Mouse (Mus musculus) neural tube, embryonic 12.5 days (tissue): ENCODE data around the gene Efemp1. TPM values are rescaled to one million over a fixed set of nuclear protein-coding genes. Genes with fewer than 3 reads are reported as not detected.

Experiments used
- ATAC-seq: fragments of 200-750 bp; cut with Nextera tagmentation; 2 replicates; pipeline ENCODE4 v1.8.0; 2017; ENCODE audit warnings: low read depth, mild to moderate bottlenecking, moderate TSS enrichment, moderate library complexity; ENCODE audit not compliant: low FRiP score
- H3K27ac ChIP-seq: fragments of 300-500 bp; sonication (generic); 2 replicates; pipeline ENCODE4 v1.5.1; 2016
- H3K27me3 ChIP-seq: fragments of 300-500 bp; sonication (generic); replicated peaks from 2 replicates; pipeline ENCODE4 v1.6.1; 2016; ENCODE audit warnings: mild to moderate bottlenecking
- H3K36me3 ChIP-seq: fragments of 300-500 bp; sonication (generic); 2 replicates; pipeline ENCODE4 v1.6.1; 2016; ENCODE audit warnings: mild to moderate bottlenecking
- H3K4me1 ChIP-seq: fragments of 300-500 bp; sonication (generic); 2 replicates; pipeline ENCODE4 v1.6.1; 2016
- H3K4me2 ChIP-seq: fragments of 300-500 bp; sonication (generic); replicated peaks from 2 replicates; pipeline ENCODE4 v1.6.1; 2016; ENCODE audit warnings: mild to moderate bottlenecking
- H3K4me3 ChIP-seq: fragments of 300-500 bp; sonication (generic); 2 replicates; pipeline ENCODE4 v1.5.1; 2016
- H3K9ac ChIP-seq: fragments of 300-500 bp; sonication (generic); 2 replicates; pipeline ENCODE4 v1.6.1; 2016; ENCODE audit warnings: mild to moderate bottlenecking
- H3K9me3 ChIP-seq: fragments of 300-500 bp; sonication (generic); 2 replicates; pipeline ENCODE4 v1.6.1; 2016; ENCODE audit warnings: mild to moderate bottlenecking
- WGBS: fragments of 180-500 bp; shearing (Covaris S2); methylation state at CpG from one replicate; pipeline ENCODE4 v1.1.7; 2016; 5-methylcytosine and 5-hydroxymethylcytosine counted together
- polyA plus RNA-seq: library from polyadenylated mRNA; unstranded; fragments of >200 nt; fragmentation: Nextera tagmentation; extraction: Ambion mirVana; gene quantifications from 2 replicates; pipeline ENCODE4 v1.2.1, GENCODE M21; 2016

The Efemp1 gene
- polyA plus RNA-seq = 9.6 and 11.8 TPM in 2 replicates

- Histone ChIP-seq H3K36me3 (no peaks in the 10 kb centered on the region), H3K9me3 (no peaks in the 10 kb centered on the region), H3K4me2 (peak within 1 kb of the TSS; percentile 89), H3K27ac (no peak within 1 kb of the TSS), H3K9ac (0 out of 2 replicates have a peak within 1 kb of the TSS, but pooled peaks have one; percentile 33), H3K4me3 (peak within 1 kb of the TSS; percentile 42), H3K4me1 (peaks cover 8% of the 10 kb centered on the region), H3K27me3 (peaks cover 17% of the 10 kb centered on the region)
- WGBS = 1% methylated on average over 30 of the region's 30 CpGs
- ATAC-seq = peak; percentile 81
These were observed at the start of gene Efemp1 for GRCm38 (mm10) chr11:28853102-28853800. TSS of gene Efemp1 (plus strand) at chr11:28853204.

DNA sequence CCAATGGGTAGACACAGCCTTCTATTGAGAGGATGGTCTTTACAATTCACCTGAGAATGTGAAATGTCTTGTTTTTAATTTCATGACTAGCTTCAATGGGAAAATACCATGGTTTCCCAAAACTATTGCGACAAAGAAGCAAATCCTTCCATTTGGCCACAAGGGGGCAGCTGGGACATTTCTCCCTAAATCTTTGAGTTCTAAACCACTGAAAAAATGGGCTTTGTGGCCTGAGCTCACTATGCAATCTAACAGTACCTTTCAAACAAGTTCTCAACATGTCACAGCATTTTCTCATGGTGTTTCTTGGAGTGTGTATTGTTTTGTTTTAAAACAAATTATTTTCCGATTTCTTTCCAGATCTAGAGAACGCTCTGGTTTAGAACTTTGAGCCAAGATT lies 44.3 kb upstream of the Efemp1 start:
- no peak for ATAC-seq
- no peaks in the 10 kb centered on the region for H3K4me1 ChIP-seq
- H3K27ac ChIP-seq = no peak overlapping the region
- H3K36me3 ChIP-seq = no peaks in the 10 kb centered on the region
- no peaks in the 10 kb centered on the region for H3K9me3 ChIP-seq
- whole genome bisulfite sequencing = 70% methylated on average over 3 of the region's 3 CpGs
- no peaks in the 10 kb centered on the region for H3K27me3 ChIP-seq
- H3K9ac ChIP-seq = no peak overlapping the region
- H3K4me2 ChIP-seq = no peak overlapping the region
- no peak overlapping the region for H3K4me3 ChIP-seq

DNA sequence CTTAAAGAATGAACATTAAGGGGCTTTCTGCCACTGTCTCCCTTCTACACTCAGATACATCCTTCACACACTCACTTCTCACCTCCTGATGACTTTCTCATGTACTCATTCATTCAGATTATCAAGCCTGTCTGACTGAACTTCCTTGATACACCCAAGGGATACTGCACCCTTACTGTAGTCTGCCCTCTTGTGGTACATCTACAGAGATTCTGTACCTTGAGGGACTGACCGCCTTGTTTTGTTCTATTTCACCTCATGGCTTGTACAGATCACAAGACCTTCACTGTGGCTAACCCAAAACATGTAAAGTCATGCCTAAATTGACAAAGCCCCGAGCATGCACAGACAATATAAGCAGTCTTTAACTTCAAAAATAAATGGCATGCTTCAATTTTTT lies 41.1 kb upstream of the Efemp1 start:
- no peak overlapping the region for H3K4me2 ChIP-seq
- no peak overlapping the region for H3K9ac ChIP-seq
- H3K27me3 ChIP-seq = no peaks in the 10 kb centered on the region
- WGBS = 78% methylated on average over 2 of the region's 2 CpGs
- no peaks in the 10 kb centered on the region for H3K4me1 ChIP-seq
- no peak overlapping the region for H3K4me3 ChIP-seq
- H3K27ac ChIP-seq = no peak overlapping the region
- ATAC-seq = no peak
- H3K36me3 ChIP-seq = no peaks in the 10 kb centered on the region
- H3K9me3 ChIP-seq = no peaks in the 10 kb centered on the region

GRCm38 (mm10) chr11:28812564-28812963 lies 40.4 kb upstream of the Efemp1 start:
- H3K4me3 ChIP-seq = no peak overlapping the region
- WGBS = 68% methylated on average over 2 of the region's 2 CpGs
- no peaks in the 10 kb centered on the region for H3K9me3 ChIP-seq
- H3K27ac ChIP-seq = no peak overlapping the region
- no peaks in the 10 kb centered on the region for H3K36me3 ChIP-seq
- no peak overlapping the region for H3K9ac ChIP-seq
- no peaks in the 10 kb centered on the region for H3K27me3 ChIP-seq
- H3K4me1 ChIP-seq = no peaks in the 10 kb centered on the region
- H3K4me2 ChIP-seq = no peak overlapping the region
- ATAC-seq = no peak

DNA sequence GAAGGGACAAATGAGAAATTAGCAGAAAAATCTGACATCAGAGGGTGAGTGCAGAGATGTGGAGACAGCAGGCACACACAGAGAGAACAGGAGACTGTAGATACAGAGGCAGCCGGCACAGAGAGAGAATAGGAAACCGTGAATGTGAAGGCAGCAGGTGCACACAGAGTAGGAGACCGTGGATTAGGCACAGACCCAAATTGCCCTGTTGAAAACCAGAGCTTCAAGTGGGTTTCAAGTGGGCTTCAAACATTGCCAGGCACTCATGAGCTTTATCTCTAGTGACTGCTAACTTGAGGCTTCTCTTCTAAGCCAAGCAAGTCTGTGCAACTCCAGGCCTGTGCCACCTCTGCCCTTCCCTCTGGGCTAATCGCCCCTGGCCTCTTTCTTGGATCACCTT lies 35.6 kb upstream of the Efemp1 start:
- Histone ChIP-seq H3K4me1 (no peaks in the 10 kb centered on the region), H3K36me3 (no peaks in the 10 kb centered on the region), H3K9ac (no peak overlapping the region), H3K4me3 (no peak overlapping the region), H3K4me2 (no peak overlapping the region), H3K27me3 (no peaks in the 10 kb centered on the region), H3K9me3 (no peaks in the 10 kb centered on the region), H3K27ac (no peak overlapping the region)
- 86% methylated on average over 4 of the region's 4 CpGs for WGBS
- ATAC-seq = no peak

DNA sequence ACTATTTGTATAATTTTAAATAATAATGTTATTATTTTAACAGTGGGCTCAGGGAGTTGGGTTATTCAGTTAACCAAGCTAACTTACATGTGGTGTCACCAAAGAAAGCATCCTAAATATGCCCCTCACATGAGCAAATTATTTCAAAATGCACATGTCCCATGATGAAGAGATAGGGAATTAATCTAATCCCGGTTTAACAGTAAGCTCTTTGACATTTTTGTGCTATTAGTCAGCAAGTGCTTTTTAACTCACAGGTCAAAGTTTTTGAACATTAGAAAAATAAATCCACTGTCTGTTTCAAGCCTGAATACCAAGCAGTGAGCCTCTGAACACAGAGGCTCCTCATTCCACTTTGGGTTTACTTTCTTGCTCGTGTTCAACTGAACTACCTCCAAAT lies 26.1 kb upstream of the Efemp1 start:
- Histone ChIP-seq H3K4me2 (no peak overlapping the region), H3K9ac (no peak overlapping the region), H3K4me3 (no peak overlapping the region), H3K36me3 (no peaks in the 10 kb centered on the region), H3K4me1 (no peaks in the 10 kb centered on the region), H3K27ac (no peak overlapping the region), H3K9me3 (no peaks in the 10 kb centered on the region), H3K27me3 (no peaks in the 10 kb centered on the region)
- 83% methylated on average over 2 of the region's 2 CpGs for WGBS
- ATAC-seq = no peak

DNA sequence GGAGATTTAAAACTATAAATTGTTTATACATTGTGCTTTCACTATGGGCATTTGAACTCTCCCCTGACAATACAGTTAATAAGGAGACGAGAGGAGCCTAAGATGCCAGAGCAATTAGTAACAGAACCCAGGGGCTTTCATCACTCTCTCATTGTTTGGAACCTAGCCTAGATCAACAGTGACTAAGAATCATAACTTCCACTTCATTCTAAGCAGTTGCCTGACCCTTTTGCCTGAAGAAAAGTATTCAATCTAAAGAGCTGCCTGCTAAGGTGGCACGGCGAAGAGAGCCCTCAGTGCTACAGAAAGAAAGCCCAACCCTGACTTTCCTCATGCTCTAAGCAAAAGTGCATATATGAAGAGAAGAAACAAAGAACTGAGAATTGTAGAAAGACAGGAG lies 19.2 kb upstream of the Efemp1 start:
- H3K9me3 ChIP-seq = no peaks in the 10 kb centered on the region
- H3K27ac ChIP-seq = no peak overlapping the region
- no peak for ATAC-seq
- H3K36me3 ChIP-seq = no peaks in the 10 kb centered on the region
- WGBS = 50% methylated on average over 3 of the region's 3 CpGs
- H3K4me2 ChIP-seq = no peak overlapping the region
- H3K4me1 ChIP-seq = no peaks in the 10 kb centered on the region
- H3K4me3 ChIP-seq = no peak overlapping the region
- no peaks in the 10 kb centered on the region for H3K27me3 ChIP-seq
- H3K9ac ChIP-seq = no peak overlapping the region

DNA sequence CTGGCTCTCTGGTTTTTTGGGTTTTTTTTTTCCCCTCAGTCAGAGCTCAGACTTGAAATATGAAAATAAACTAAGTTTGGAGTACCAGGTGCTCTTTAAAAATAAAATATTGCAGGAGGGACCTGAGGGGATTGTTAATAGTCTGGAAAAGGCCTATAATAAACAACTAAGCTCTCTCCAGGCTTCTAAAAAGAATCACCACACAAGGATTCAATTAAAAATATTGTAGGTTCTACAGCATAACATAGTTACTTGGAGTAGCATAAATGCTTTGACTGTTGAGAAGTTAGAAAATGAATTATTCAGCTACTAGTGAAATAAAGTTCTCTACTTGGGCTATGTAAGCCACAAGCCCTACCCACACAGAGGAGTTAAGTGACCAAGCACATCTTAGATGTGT lies 17.9 kb upstream of the Efemp1 start:
- Histone ChIP-seq H3K27ac (no peak overlapping the region), H3K4me3 (no peak overlapping the region), H3K36me3 (no peaks in the 10 kb centered on the region), H3K4me1 (no peaks in the 10 kb centered on the region), H3K9ac (no peak overlapping the region), H3K9me3 (no peaks in the 10 kb centered on the region), H3K27me3 (no peaks in the 10 kb centered on the region), H3K4me2 (no peak overlapping the region)
- no peak for ATAC-seq

- Histone ChIP-seq H3K36me3 (no peaks in the 10 kb centered on the region), H3K4me2 (no peak overlapping the region), H3K27me3 (peaks cover 17% of the 10 kb centered on the region), H3K27ac (no peak overlapping the region), H3K9me3 (no peaks in the 10 kb centered on the region), H3K4me1 (peaks cover 8% of the 10 kb centered on the region), H3K9ac (no peak overlapping the region), H3K4me3 (no peak overlapping the region)
- ATAC-seq = no peak
These were observed 3.2 kb upstream of the Efemp1 start for GRCm38 (mm10) chr11:28849841-28850240.

DNA sequence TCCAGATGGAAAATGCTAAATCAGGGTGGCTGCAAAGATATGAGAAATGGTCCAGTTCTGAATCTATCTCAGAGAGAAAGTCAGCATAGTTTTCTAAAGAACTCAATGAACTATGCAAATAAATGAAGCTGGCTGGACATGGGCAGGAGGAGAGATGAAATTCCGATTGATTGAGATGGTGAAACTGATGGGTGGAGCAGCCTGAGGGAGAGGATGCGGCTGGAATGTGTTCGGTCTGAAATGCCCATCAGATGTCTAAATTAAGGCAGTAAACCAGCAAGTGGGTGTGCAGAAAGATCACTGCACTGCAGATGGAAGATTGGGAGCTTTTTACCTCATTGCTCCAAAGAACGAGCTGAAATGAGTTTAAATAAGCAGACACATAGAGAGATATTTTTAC lies 1.4 kb upstream of the Efemp1 start:
- no peak overlapping the region for H3K4me2 ChIP-seq
- 62% methylated on average over 4 of the region's 4 CpGs for WGBS
- no peaks in the 10 kb centered on the region for H3K9me3 ChIP-seq
- H3K4me3 ChIP-seq = no peak overlapping the region
- H3K36me3 ChIP-seq = no peaks in the 10 kb centered on the region
- peaks cover 8% of the 10 kb centered on the region for H3K4me1 ChIP-seq
- ATAC-seq = no peak
- no peak overlapping the region for H3K9ac ChIP-seq
- H3K27me3 ChIP-seq = peaks cover 17% of the 10 kb centered on the region
- H3K27ac ChIP-seq = no peak overlapping the region

DNA sequence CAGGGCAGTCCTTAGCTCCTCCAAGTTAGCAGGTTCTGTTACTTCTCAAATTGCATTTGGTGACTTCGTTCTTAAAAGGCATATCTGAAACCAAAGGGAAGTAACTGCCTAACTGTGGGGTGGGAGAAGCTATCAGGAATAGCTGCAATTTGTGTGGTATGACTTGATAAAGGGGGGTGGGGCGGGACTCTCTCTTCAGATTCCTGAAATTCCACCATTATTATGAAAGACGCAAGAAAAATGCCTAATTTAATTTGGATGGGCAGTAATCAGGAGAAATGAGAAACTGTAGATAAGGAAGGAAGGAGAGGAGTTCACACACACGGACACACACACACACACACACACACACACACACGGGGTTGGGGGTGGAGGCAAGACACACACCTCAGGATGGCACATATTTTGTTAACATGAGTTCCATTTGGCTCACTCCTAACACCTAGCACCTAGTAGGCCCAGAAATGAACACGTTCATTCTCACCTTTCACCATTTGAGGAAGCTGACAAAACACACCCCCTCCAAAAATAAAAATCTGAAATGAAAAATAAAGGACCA lies 564 bp upstream of the Efemp1 start:
- 42% methylated on average over 6 of the region's 6 CpGs for WGBS
- H3K4me3 ChIP-seq = peak overlapping the region; percentile 42; the same call in 1 of the 2 replicates

DNA sequence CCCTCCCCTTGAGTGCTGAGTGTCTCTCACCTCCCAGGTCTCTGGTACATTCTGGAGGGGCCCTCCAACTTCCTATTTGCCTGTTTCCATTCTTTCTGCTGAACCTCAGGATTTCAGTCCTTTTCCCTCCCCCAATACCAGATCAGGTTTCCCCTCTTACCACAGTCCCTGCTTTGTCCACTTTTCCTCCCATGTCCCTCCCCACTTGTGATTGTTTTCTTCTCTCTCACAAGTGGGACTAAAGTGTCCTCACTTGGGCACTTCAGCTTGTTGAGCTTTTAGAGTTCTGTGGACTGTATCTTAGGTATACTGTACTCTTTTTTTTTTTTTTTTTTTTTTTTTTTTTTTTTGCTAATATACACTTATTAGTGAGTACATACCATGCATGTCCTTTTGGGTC lies 6.1 kb downstream of the Efemp1 start:
- H3K36me3 ChIP-seq = no peaks in the 10 kb centered on the region
- no peaks in the 10 kb centered on the region for H3K4me1 ChIP-seq
- no peak overlapping the region for H3K27ac ChIP-seq
- H3K27me3 ChIP-seq = no peaks in the 10 kb centered on the region
- H3K4me2 ChIP-seq = no peak overlapping the region
- no peak overlapping the region for H3K9ac ChIP-seq
- ATAC-seq = no peak
- H3K4me3 ChIP-seq = no peak overlapping the region
- H3K9me3 ChIP-seq = peaks cover 4% of the 10 kb centered on the region; the same call in 1 of the 2 replicates

More for the DNA sequence above, 564 bp upstream of the Efemp1 start:
- Histone ChIP-seq H3K27ac (no peak overlapping the region), H3K27me3 (peaks cover 17% of the 10 kb centered on the region), H3K9me3 (no peaks in the 10 kb centered on the region), H3K4me1 (peaks cover 8% of the 10 kb centered on the region), H3K9ac (no peak overlapping the region), H3K36me3 (no peaks in the 10 kb centered on the region), H3K4me2 (peak overlapping the region; percentile 89)
- ATAC-seq = no peak

DNA sequence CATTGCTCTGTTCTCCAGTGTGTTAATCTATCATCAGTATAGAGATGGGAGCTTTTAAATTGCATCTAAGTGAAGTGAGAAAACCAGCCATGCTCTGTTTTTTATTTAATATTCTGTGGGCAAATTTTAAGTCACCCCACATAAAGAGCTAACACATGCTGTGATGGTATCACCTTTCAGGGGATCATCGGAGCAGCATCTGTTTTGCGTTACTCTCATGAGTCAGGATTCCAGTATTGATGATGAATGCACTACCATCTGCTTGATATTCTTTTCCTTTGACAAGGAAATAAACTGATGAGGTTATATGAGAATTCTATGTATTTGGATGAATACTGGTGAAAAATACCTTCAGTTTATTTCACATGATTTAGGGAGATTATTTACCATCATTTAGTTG lies 16.1 kb downstream of the Efemp1 start:
- Histone ChIP-seq H3K36me3 (no peaks in the 10 kb centered on the region), H3K27ac (no peak overlapping the region), H3K4me1 (no peaks in the 10 kb centered on the region), H3K4me2 (no peak overlapping the region), H3K9ac (no peak overlapping the region), H3K27me3 (no peaks in the 10 kb centered on the region), H3K4me3 (no peak overlapping the region), H3K9me3 (no peaks in the 10 kb centered on the region)
- WGBS = 70% methylated on average over 2 of the region's 2 CpGs
- ATAC-seq = no peak
